In genomic region chr3:88221519-88222390, GRCm38 (mm10) we compare ENCODE assay signal across 10 mouse cellular contexts. TPM values are rescaled to one million over a fixed set of nuclear protein-coding genes. Genes with fewer than 3 reads are reported as not detected.
DNase-seq lines count a peak whose midpoint lies in the region.
"Had no signal": no experiment of that assay in that cellular context is flagged by ENCODE, and none has a peak within 500 bp of the region (broad histone marks: within the 10 kb centered on the region; RNA-seq: fewer than 3 reads in every experiment).

No protein-coding gene starts in this region.

- no peaks in the 10 kb centered on the region for H3K36me3 ChIP-seq in heart, embryonic 10.5 days
- H3K36me3 ChIP-seq: limb, embryonic 15.5 days; stomach, embryonic 15.5 days had no signal

- peak; percentile 73 to 89 for DNase-seq in layer of hippocampus, adult 18-20 months (ENCODE audit: low spot score in 2 of 2)
- no peak for DNase-seq in layer of hippocampus, postnatal 25 days (ENCODE audit: extremely low spot score in 1 of 2, low spot score in 1 of 2)
- peak; percentile 86 to 92 for DNase-seq in frontal cortex, postnatal 36 days (ENCODE audit: low spot score in 2 of 2)
- peak; percentile 85 to 91 for DNase-seq in left cerebral cortex, postnatal 14 days (ENCODE audit: low spot score in 2 of 2)
- peak; percentile 82 for DNase-seq in right cerebral cortex, postnatal 25 days
- no peak for DNase-seq in urinary bladder, adult 18-20 months (ENCODE audit: low spot score in 2 of 2)
- no peak for DNase-seq in heart, embryonic 10.5 days (ENCODE audit: low spot score)
- no peak for DNase-seq in gastrocnemius, postnatal 36 days

- no peak overlapping the region for H3K4me3 ChIP-seq in heart, embryonic 10.5 days
- H3K4me3 ChIP-seq: limb, embryonic 15.5 days; stomach, embryonic 15.5 days had no signal

- WGBS in heart, embryonic 10.5 days, result 49% methylated on average over 12 of the region's 12 CpGs

- intact Hi-C loops in left cerebral cortex, postnatal 14 days (cut with DNase I), result no loop called here
- intact Hi-C loops in gastrocnemius, postnatal 36 days (cut with DNase I), result no loop called here

- H3K27me3 ChIP-seq in heart, embryonic 10.5 days (ENCODE audit: insufficient read depth, poor library complexity, severe bottlenecking), result peaks cover 99% of the 10 kb centered on the region

- no peak overlapping the region for H3K27ac ChIP-seq in heart, embryonic 10.5 days
- H3K27ac ChIP-seq: limb, embryonic 15.5 days; stomach, embryonic 15.5 days had no signal

- H3K9me3 ChIP-seq in heart, embryonic 10.5 days, result no peaks in the 10 kb centered on the region
- H3K9me3 ChIP-seq: limb, embryonic 15.5 days; stomach, embryonic 15.5 days had no signal

- H3K4me1 ChIP-seq in heart, embryonic 10.5 days, result no peaks in the 10 kb centered on the region
- H3K4me1 ChIP-seq: stomach, embryonic 15.5 days had no signal

RNA-seq across cellular contexts. Expression of gene Rhbg, which starts 32.8 kb away (rescaled TPM):
- total RNA-seq in layer of hippocampus, adult 18-20 months (2021), result not detected
- total RNA-seq in layer of hippocampus, postnatal 25 days (2021), result not detected
- total RNA-seq in left cerebral cortex, postnatal 14 days (2021), result under 1 TPM in 1 of 2 experiments, not detected in 1; 0.18 TPM
- 0.09 and 8.2 TPM in 2 replicates for polyA plus RNA-seq in heart, embryonic 10.5 days (2016; fragmentation: Nextera tagmentation; extraction: Ambion mirVana)
- total RNA-seq in gastrocnemius, postnatal 36 days (2021), result not detected

Comparison
In these comparisons a context has a peak if more than half of its experiments do, and no peak if none do; other contexts are left out.
1. DNase-seq: peak in layer of hippocampus, adult 18-20 months (2 of 2), frontal cortex, postnatal 36 days (2 of 2), left cerebral cortex, postnatal 14 days (2 of 2) and right cerebral cortex, postnatal 25 days (single experiment); none in layer of hippocampus, postnatal 25 days (0 of 2), urinary bladder, adult 18-20 months (0 of 2), heart, embryonic 10.5 days (single experiment) and gastrocnemius, postnatal 36 days (0 of 2).